Mouse (Mus musculus) kidney, embryonic 14.5 days (tissue): ENCODE measurements around the gene Sesn2. TPM values are rescaled to one million over a fixed set of nuclear protein-coding genes. Genes with fewer than 3 reads are reported as not detected.

Experiments used
- ATAC-seq: fragments of 200-750 bp; cut with Nextera tagmentation; 2 replicates; pipeline ENCODE4 v1.8.0; 2017; ENCODE audit warnings: moderate number of reproducible peaks, mild to moderate bottlenecking, moderate TSS enrichment, moderate library complexity; ENCODE audit not compliant: low FRiP score, low TSS enrichment
- H3K27ac ChIP-seq: fragments of 300-500 bp; sonication (generic); 2 replicates; pipeline ENCODE4 v1.5.1; 2014; ENCODE audit warnings: low read depth, mild to moderate bottlenecking, low read length, moderate library complexity, mixed read lengths
- H3K27me3 ChIP-seq: fragments of 300-500 bp; sonication (generic); 2 replicates; pipeline ENCODE4 v1.6.1; 2014; ENCODE audit warnings: mild to moderate bottlenecking, low read length; ENCODE audit not compliant: control insufficient read depth, insufficient read depth
- H3K36me3 ChIP-seq: fragments of 300-500 bp; sonication (generic); 2 replicates; pipeline ENCODE4 v1.6.1; 2014; ENCODE audit warnings: low read length, mixed read lengths; ENCODE audit not compliant: control insufficient read depth, insufficient read depth
- H3K4me1 ChIP-seq: fragments of 300-500 bp; sonication (generic); 2 replicates; pipeline ENCODE4 v1.6.1; 2014; ENCODE audit warnings: low read length, mixed read lengths; ENCODE audit not compliant: control insufficient read depth, insufficient read depth
- H3K4me2 ChIP-seq: fragments of 300-500 bp; sonication (generic); replicated peaks from 2 replicates; pipeline ENCODE4 v1.6.1; 2014; ENCODE audit warnings: low read depth, mild to moderate bottlenecking, low read length
- H3K4me3 ChIP-seq: fragments of 300-500 bp; sonication (generic); 2 replicates; pipeline ENCODE4 v1.5.1; 2014; ENCODE audit warnings: mild to moderate bottlenecking, low read length
- H3K9ac ChIP-seq: fragments of 300-500 bp; sonication (generic); 2 replicates; pipeline ENCODE4 v1.6.1; 2014; ENCODE audit warnings: low read depth, mild to moderate bottlenecking, low read length, moderate library complexity
- H3K9me3 ChIP-seq: fragments of 300-500 bp; sonication (generic); 2 replicates; pipeline ENCODE4 v1.6.1; 2016; ENCODE audit warnings: low read length; ENCODE audit not compliant: control insufficient read depth
- WGBS: fragments of 180-500 bp; shearing (Covaris S2); extraction: QIAGEN DNeasy Blood & Tissue Kit; methylation state at CpG from one replicate; pipeline ENCODE4 v1.1.7; 2014; 5-methylcytosine and 5-hydroxymethylcytosine counted together
- polyA plus RNA-seq: library from polyadenylated mRNA; unstranded; fragments of >200 nt; fragmentation: Nextera tagmentation; extraction: Ambion mirVana; gene quantifications from 2 replicates; pipeline ENCODE4 v1.2.1, GENCODE M21; 2014

Sesn2 gene
- polyA plus RNA-seq, 1 experiment from 2014 or later, result 15.4 TPM

- H3K36me3 ChIP-seq, result peaks cover under 1% of the 10 kb centered on the region; the same call in 1 of the 2 replicates
- no peak for ATAC-seq
- WGBS, result 72% methylated on average over 6 of the region's 6 CpGs
- H3K9ac ChIP-seq, result no peak overlapping the region
- no peaks in the 10 kb centered on the region for H3K9me3 ChIP-seq
- H3K4me3 ChIP-seq, result no peak overlapping the region
- H3K27ac ChIP-seq, result no peak overlapping the region
- H3K4me2 ChIP-seq, result no peak overlapping the region
- H3K27me3 ChIP-seq, result no peaks in the 10 kb centered on the region
- peaks cover 30% of the 10 kb centered on the region for H3K4me1 ChIP-seq
Observed at GRCm38 (mm10) chr4:132506250-132506649, 4.1 kb downstream of the Sesn2 start.

- Histone ChIP-seq H3K4me1 (peaks cover 30% of the 10 kb centered on the region), H3K36me3 (peaks cover 3% of the 10 kb centered on the region; the same call in 1 of the 2 replicates), H3K9ac (no peak overlapping the region), H3K27ac (no peak overlapping the region), H3K4me3 (no peak overlapping the region), H3K27me3 (no peaks in the 10 kb centered on the region), H3K9me3 (no peaks in the 10 kb centered on the region), H3K4me2 (no peak overlapping the region)
- no peak for ATAC-seq
- WGBS, result 36% methylated on average over 10 of the region's 10 CpGs
Observed at GRCm38 (mm10) chr4:132505800-132506199, 4.5 kb downstream of the Sesn2 start.

GRCm38 (mm10) chr4:132505034-132505738, 5.1 kb downstream of the Sesn2 start:
- 64% methylated on average over 6 of the region's 6 CpGs for WGBS
- Histone ChIP-seq H3K4me2 (no peak overlapping the region), H3K27me3 (no peaks in the 10 kb centered on the region), H3K9me3 (no peaks in the 10 kb centered on the region), H3K9ac (no peak overlapping the region), H3K36me3 (peaks cover 3% of the 10 kb centered on the region; the same call in 1 of the 2 replicates), H3K4me3 (no peak overlapping the region), H3K27ac (no peak overlapping the region), H3K4me1 (peaks cover 27% of the 10 kb centered on the region)
- ATAC-seq, result no peak

GRCm38 (mm10) chr4:132503344-132503743, 7.0 kb downstream of the Sesn2 start:
- Histone ChIP-seq H3K4me1 (peaks cover 22% of the 10 kb centered on the region), H3K4me2 (no peak overlapping the region), H3K27ac (no peak overlapping the region), H3K36me3 (peaks cover 18% of the 10 kb centered on the region; the same call in 1 of the 2 replicates), H3K27me3 (no peaks in the 10 kb centered on the region), H3K9me3 (no peaks in the 10 kb centered on the region), H3K4me3 (no peak overlapping the region), H3K9ac (no peak overlapping the region; the same call in 1 of the 2 replicates)
- ATAC-seq, result no peak
- 66% methylated on average over 11 of the region's 11 CpGs for WGBS

GRCm38 (mm10) chr4:132501639-132502038, 8.7 kb downstream of the Sesn2 start:
- no peaks in the 10 kb centered on the region for H3K27me3 ChIP-seq
- H3K9me3 ChIP-seq, result no peaks in the 10 kb centered on the region
- 95% methylated on average over 6 of the region's 6 CpGs for WGBS
- no peak overlapping the region for H3K9ac ChIP-seq
- peaks cover 35% of the 10 kb centered on the region for H3K36me3 ChIP-seq
- H3K4me2 ChIP-seq, result no peak overlapping the region
- ATAC-seq, result no peak
- no peak overlapping the region for H3K4me3 ChIP-seq
- H3K4me1 ChIP-seq, result peaks cover 14% of the 10 kb centered on the region; the same call in 1 of the 2 replicates
- H3K27ac ChIP-seq, result no peak overlapping the region

- Histone ChIP-seq H3K27ac (no peak overlapping the region), H3K4me3 (no peak overlapping the region), H3K9ac (no peak overlapping the region), H3K36me3 (peaks cover 61% of the 10 kb centered on the region), H3K9me3 (no peaks in the 10 kb centered on the region), H3K27me3 (no peaks in the 10 kb centered on the region), H3K4me1 (0 out of 2 replicates have a peak, but pooled peaks cover 4% of the 10 kb centered on the region), H3K4me2 (no peak overlapping the region)
- 87% methylated on average over 20 of the region's 20 CpGs for WGBS
- no peak for ATAC-seq
Observed at GRCm38 (mm10) chr4:132494271-132494918, 15.9 kb downstream of the Sesn2 start.

GRCm38 (mm10) chr4:132492178-132493060, 17.9 kb downstream of the Sesn2 start:
- H3K4me1 ChIP-seq, result 0 out of 2 replicates have a peak, but pooled peaks cover 4% of the 10 kb centered on the region
- H3K27ac ChIP-seq, result no peak overlapping the region
- H3K36me3 ChIP-seq, result peaks cover 41% of the 10 kb centered on the region
- no peaks in the 10 kb centered on the region for H3K27me3 ChIP-seq
- 60% methylated on average over 10 of the region's 10 CpGs for WGBS
- no peaks in the 10 kb centered on the region for H3K9me3 ChIP-seq
- H3K9ac ChIP-seq, result no peak overlapping the region
- no peak for ATAC-seq
- H3K4me2 ChIP-seq, result no peak overlapping the region
- H3K4me3 ChIP-seq, result no peak overlapping the region

GRCm38 (mm10) chr4:132491748-132492147, 18.6 kb downstream of the Sesn2 start:
- Histone ChIP-seq H3K27ac (no peak overlapping the region), H3K9me3 (no peaks in the 10 kb centered on the region), H3K27me3 (no peaks in the 10 kb centered on the region), H3K4me1 (0 out of 2 replicates have a peak, but pooled peaks cover 4% of the 10 kb centered on the region), H3K36me3 (peaks cover 34% of the 10 kb centered on the region), H3K4me3 (no peak overlapping the region), H3K4me2 (no peak overlapping the region), H3K9ac (no peak overlapping the region)
- 72% methylated on average over 6 of the region's 6 CpGs for WGBS
- ATAC-seq, result no peak
